Mouse (Mus musculus) left cerebral cortex, adult 2 months (tissue): ENCODE measurements at regions not wholly inside any gene's neighbourhood (a gene's known extent, or its start where the extent isn't known, plus 50 kb on each side); places are given as distances from the start of the nearest gene placed in this dataset.

Experiments
- DNase-seq, 2 experiments: peaks; one replicate each; pipeline ENCODE4 v3.0.0; 2021 to 2022; ENCODE audit warnings: low spot score in 2 of 2, mixed read lengths in 1 of 2; ENCODE audit errors: extremely low spot score in 1 of 2
- H3K27ac ChIP-seq: fragments of 200-600 bp; 2 replicates; pipeline ENCODE4 v1.8.1; 2022
- H3K4me3 ChIP-seq: fragments of 200-600 bp; 2 replicates; pipeline ENCODE4 v1.8.1; 2022
- CTCF ChIP-seq: fragments of 200-600 bp; IDR thresholded peaks from 2 replicates; pipeline ENCODE4 v1.8.1; 2022; ENCODE audit warnings: antibody characterized with exemption, mild to moderate bottlenecking, moderate library complexity
- intact Hi-C: fragments of 180-260 bp; cut with DNase I; formaldehyde crosslinking; loops from one replicate; pipeline ENCODE4 v1.15.1; 2025

- Histone ChIP-seq H3K27ac (no peak overlapping the region), H3K4me3 (no peak overlapping the region)
- no peak for DNase-seq
- intact Hi-C loops, result no loop called here
- no peak for TF ChIP-seq CTCF
Observed at GRCm38 (mm10) chr9:46774821-46775220, 223.7 kb upstream of the Gm4791 start.

- intact Hi-C loops, result no loop called here
- no peak for DNase-seq
- Histone ChIP-seq H3K27ac (peak overlapping the region; percentile 48; the same call in 1 of the 2 replicates), H3K4me3 (no peak overlapping the region)
- no peak for TF ChIP-seq CTCF
Observed at GRCm38 (mm10) chr9:46760247-46760646, 238.3 kb upstream of the Gm4791 start.

GRCm38 (mm10) chr9:46757005-46757672 is 241.4 kb upstream of the Gm4791 start:
- no peak for DNase-seq
- Histone ChIP-seq H3K27ac (no peak overlapping the region), H3K4me3 (no peak overlapping the region)
- no peak for TF ChIP-seq CTCF
- intact Hi-C loops, result no loop called here

- Histone ChIP-seq H3K27ac (no peak overlapping the region), H3K4me3 (no peak overlapping the region)
- intact Hi-C loops, result no loop called here
- TF ChIP-seq CTCF, result no peak
- no peak for DNase-seq
Observed at GRCm38 (mm10) chr9:46751981-46752380, 246.6 kb upstream of the Gm4791 start.

- no peak for TF ChIP-seq CTCF
- H3K4me3 ChIP-seq, result no peak overlapping the region
- DNase-seq, result peak in 1 of 2 experiments; percentile 47
- no peak overlapping the region for H3K27ac ChIP-seq
- intact Hi-C loops, result no loop called here
Observed at GRCm38 (mm10) chr9:46749441-46749840, 249.1 kb upstream of the Gm4791 start.

- intact Hi-C loops, result no loop called here
- no peak overlapping the region for H3K4me3 ChIP-seq
- DNase-seq, result no peak
- TF ChIP-seq CTCF, result no peak
- H3K27ac ChIP-seq, result no peak overlapping the region
Observed at GRCm38 (mm10) chr9:46746266-46746665, 252.3 kb upstream of the Gm4791 start.

- intact Hi-C loops, result no loop called here
- DNase-seq, result no peak
- Histone ChIP-seq H3K27ac (no peak overlapping the region), H3K4me3 (no peak overlapping the region)
- no peak for TF ChIP-seq CTCF
Observed at GRCm38 (mm10) chr9:46740496-46740895, 258.0 kb upstream of the Gm4791 start.

GRCm38 (mm10) chr9:46739341-46739740 is 259.2 kb upstream of the Gm4791 start:
- H3K27ac ChIP-seq, result no peak overlapping the region
- H3K4me3 ChIP-seq, result no peak overlapping the region
- intact Hi-C loops, result loop anchor here (5.0 to 10.0 kb wide), 5 partner anchors 173 to 1518 kb away; no protein-coding TSS in a partner anchor
- TF ChIP-seq CTCF, result no peak
- no peak for DNase-seq

- intact Hi-C loops, result loop anchor here (1.0 to 10.0 kb wide), 7 partner anchors 46 to 1519 kb away; no protein-coding TSS in a partner anchor
- TF ChIP-seq CTCF, result no peak
- DNase-seq, result no peak
- no peak overlapping the region for H3K4me3 ChIP-seq
- H3K27ac ChIP-seq, result peak overlapping the region; percentile 21; the same call in 1 of the 2 replicates
Observed at GRCm38 (mm10) chr9:46738634-46739033, 259.9 kb upstream of the Gm4791 start.

GRCm38 (mm10) chr9:46738056-46738455 is 260.5 kb upstream of the Gm4791 start:
- Histone ChIP-seq H3K27ac (peak overlapping the region; percentile 21; the same call in 1 of the 2 replicates), H3K4me3 (no peak overlapping the region)
- intact Hi-C loops, result loop anchor here (1.0 to 10.0 kb wide), 7 partner anchors 46 to 1519 kb away; no protein-coding TSS in a partner anchor
- no peak for TF ChIP-seq CTCF
- DNase-seq, result peak in 1 of 2 experiments; percentile 10

- Histone ChIP-seq H3K27ac (no peak overlapping the region; the same call in 1 of the 2 replicates), H3K4me3 (no peak overlapping the region)
- intact Hi-C loops, result loop anchor here (5.0 to 10.0 kb wide), 5 partner anchors 175 to 1520 kb away; no protein-coding TSS in a partner anchor
- TF ChIP-seq CTCF, result no peak
- DNase-seq, result no peak
Observed at GRCm38 (mm10) chr9:46737446-46737845, 261.1 kb upstream of the Gm4791 start.

GRCm38 (mm10) chr9:46736232-46736631 is 262.3 kb upstream of the Gm4791 start:
- no peak for DNase-seq
- intact Hi-C loops, result loop anchor here (5.0 to 10.0 kb wide), 5 partner anchors 176 to 1521 kb away; no protein-coding TSS in a partner anchor
- Histone ChIP-seq H3K4me3 (no peak overlapping the region), H3K27ac (peak overlapping the region; percentile 51; the same call in 1 of the 2 replicates)
- no peak for TF ChIP-seq CTCF
